Comparison of ENCODE assay signal across 23 mouse cellular contexts in the genomic region with DNA sequence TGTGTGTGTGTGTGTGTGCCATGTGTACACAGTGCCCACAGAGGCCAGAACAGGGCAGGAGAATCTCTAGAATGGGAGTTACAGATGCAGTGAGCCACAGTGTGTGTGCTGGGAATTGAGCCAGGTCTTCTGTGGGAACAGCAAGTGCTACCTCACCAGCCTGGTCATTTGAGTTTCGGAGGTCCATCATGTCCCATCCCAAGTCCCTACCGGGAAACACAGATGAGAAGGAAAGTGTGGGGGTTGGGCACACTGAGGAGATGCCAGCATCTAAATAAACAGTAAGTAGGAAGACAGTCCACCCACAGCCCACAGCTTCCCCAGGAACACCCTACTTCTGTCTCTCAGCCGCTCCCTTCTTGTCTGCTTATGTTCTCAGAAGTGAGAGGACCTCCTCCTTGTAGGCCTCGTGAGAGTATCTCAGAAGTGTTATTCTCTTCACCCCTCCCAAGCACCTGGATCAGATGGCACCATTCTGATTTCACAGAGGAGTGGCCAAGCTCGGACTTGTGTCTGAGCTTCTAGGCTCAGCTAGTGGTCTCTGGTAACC. TPM values are rescaled to one million over a fixed set of nuclear protein-coding genes. Genes with fewer than 3 reads are reported as not detected.
A peak's percentile ranks its signal among the peaks of the same experiment; 100 is the strongest.
DNase-seq lines count a peak whose midpoint lies in the region; TF ChIP-seq lines count a peak whose summit lies in the region.
"Had no signal": no experiment of that assay in that cellular context is flagged by ENCODE, and none has a peak within 500 bp of the region (broad histone marks: within the 10 kb centered on the region; RNA-seq: fewer than 3 reads in every experiment).

No protein-coding gene starts in this region.

- no peak for TF ChIP-seq CTCF in layer of hippocampus, adult 2 months (conservative IDR thresholded peaks at IDR 0.05)

- DNase-seq in layer of hippocampus, adult 2 months (ENCODE audit: low spot score in 2 of 2) = no peak
- DNase-seq in layer of hippocampus, postnatal 25 days (ENCODE audit: extremely low spot score in 1 of 2, low spot score in 1 of 2) = no peak
- DNase-seq in right cerebral cortex, adult 18-20 months = peak; percentile 60
- DNase-seq in right cerebral cortex, postnatal 4 days = no peak
- peak; percentile 86 for DNase-seq in lung, postnatal 36 days
- peak; percentile 53 for DNase-seq in telencephalon, adult 2 months (ENCODE audit: low read depth, low spot score)
- no peak for DNase-seq in urinary bladder, postnatal 4 days (ENCODE audit: low spot score in 2 of 2)
- no peak for DNase-seq in kidney, postnatal 10 days
- DNase-seq: adrenal gland, postnatal 10 days; cerebellum, adult 11-12 months; cerebellum, postnatal 36 days; forebrain, postnatal 0 days; gastrocnemius, postnatal 25 days; heart, postnatal 36 days; kidney, adult 11 months; liver, postnatal 0 days; thymus, adult 2 months had no signal

- peak overlapping the region; percentile 43; the same call in 1 of the 2 replicates for H3K27ac ChIP-seq in layer of hippocampus, adult 2 months
- H3K27ac ChIP-seq: embryonic facial prominence, embryonic 12.5 days; hindbrain, postnatal 0 days; kidney, postnatal 0 days; limb, embryonic 12.5 days; midbrain, embryonic 15.5 days had no signal

- H3K4me3 ChIP-seq in layer of hippocampus, adult 2 months = no peak overlapping the region
- H3K4me3 ChIP-seq: embryonic facial prominence, embryonic 12.5 days; limb, embryonic 12.5 days; megakaryocyte, embryonic 14.5 days; midbrain, embryonic 15.5 days had no signal

RNA-seq across cellular contexts. Expression of gene Agpat4, which starts 27.7 kb away (rescaled TPM):
- total RNA-seq in layer of hippocampus, adult 2 months (2021) = 10 to 100 TPM; 62.2 to 66.9 TPM
- total RNA-seq in layer of hippocampus, postnatal 25 days (2021) = 10 to 100 TPM; 72.5 to 74.5 TPM

Comparison
In these comparisons a context has a peak if more than half of its experiments do, and no peak if none do; other contexts are left out.
1. DNase-seq: peak in right cerebral cortex, adult 18-20 months (single experiment), lung, postnatal 36 days (single experiment) and telencephalon, adult 2 months (single experiment); none in layer of hippocampus, adult 2 months (0 of 2), layer of hippocampus, postnatal 25 days (0 of 2), right cerebral cortex, postnatal 4 days (single experiment), urinary bladder, postnatal 4 days (0 of 2) and kidney, postnatal 10 days (single experiment).